Mouse (Mus musculus) forebrain, embryonic 10.5 days (tissue): ENCODE results near the gene Slc5a3. TPM values are rescaled to one million over a fixed set of nuclear protein-coding genes. Genes with fewer than 3 reads are reported as not detected.

Experiments used
- polyA plus RNA-seq: library from polyadenylated mRNA; unstranded; fragments of >200 nt; fragmentation: Nextera tagmentation; extraction: Ambion mirVana; gene quantifications from 2 replicates; pipeline ENCODE4 v1.2.1, GENCODE M21; 2016

Gene Slc5a3
- polyA plus RNA-seq, 1 experiment from 2014 or later: 10.8 TPM

Other genes starting within 250 kb of the Slc5a3 start
- 134 and 135 TPM in 2 replicates for gene Mrps6, start 52 bp upstream of the Slc5a3 start, polyA plus RNA-seq
- gene Gm49711, start within 50 bp of the Slc5a3 start, polyA plus RNA-seq: 0.12 and 0.15 TPM in 2 replicates
- gene Kcne2, start 234.1 kb downstream of the Slc5a3 start, polyA plus RNA-seq: 0.16 and 0.18 TPM in 2 replicates
- gene Smim11, start 243.0 kb downstream of the Slc5a3 start, polyA plus RNA-seq: 120 and 125 TPM in 2 replicates